ENCODE assay signal across 14 mouse cellular contexts in the genomic region with DNA sequence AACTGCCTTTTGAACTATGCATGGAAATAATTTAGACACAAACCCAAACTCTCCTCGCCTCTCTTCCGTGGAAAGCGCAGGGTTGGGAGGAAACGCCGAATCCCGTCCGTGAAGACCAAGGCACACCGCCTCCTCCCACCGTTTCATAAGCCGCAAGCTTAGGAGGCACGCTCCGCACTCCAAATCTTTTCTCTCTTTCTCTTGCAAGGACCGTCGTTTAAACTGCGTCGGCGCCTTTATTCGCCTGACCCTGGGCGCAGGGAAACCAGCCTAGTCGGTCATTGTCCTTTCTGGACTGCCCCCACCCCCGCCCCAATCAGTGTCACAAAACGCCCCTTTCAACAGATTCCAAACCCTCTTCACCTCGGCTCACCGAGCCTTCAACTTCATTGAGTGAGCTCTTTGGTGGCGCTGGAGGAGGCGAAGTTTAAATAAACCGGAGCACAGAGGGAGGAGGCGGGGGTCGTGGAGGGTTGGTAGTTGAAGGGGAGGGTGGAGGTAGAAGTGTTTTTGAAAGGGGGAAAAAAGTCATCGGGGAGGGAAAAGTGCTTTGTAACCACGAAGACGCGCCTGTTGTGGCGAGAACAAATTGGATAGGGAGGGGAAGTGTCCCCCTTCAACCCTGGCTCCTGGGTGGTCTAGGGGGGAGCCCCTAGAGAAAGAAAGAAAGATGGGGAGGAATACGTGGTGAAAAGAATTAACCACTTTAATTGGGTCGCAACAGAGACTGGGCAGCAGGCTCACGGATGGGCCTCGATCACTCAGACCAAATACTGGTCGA. TPM values are rescaled to one million over a fixed set of nuclear protein-coding genes. Genes with fewer than 3 reads are reported as not detected.
A peak's percentile ranks its signal among the peaks of the same experiment; 100 is the strongest.
DNase-seq lines count a peak whose midpoint lies in the region; ATAC-seq and TF ChIP-seq lines count a peak whose summit lies in the region.
"Had no signal": no experiment of that assay in that cellular context is flagged by ENCODE, and none has a peak within 500 bp of the region (broad histone marks: within the 10 kb centered on the region; RNA-seq: fewer than 3 reads in every experiment).

No protein-coding gene starts in this region.

- no peak for ATAC-seq in kidney, postnatal 0 days (replicated peaks; ENCODE audit: low FRiP score, low read depth)
- no peak for ATAC-seq in limb, embryonic 11.5 days (ENCODE audit: insufficient number of reproducible peaks, low FRiP score, low TSS enrichment, low read depth)
- no peak for ATAC-seq in megakaryocyte progenitor cell, adult 5-6 weeks (replicated peaks; ENCODE audit: poor library complexity)
- no peak for ATAC-seq in granulocyte monocyte progenitor cell, adult 5-6 weeks (replicated peaks; ENCODE audit: poor library complexity, severe bottlenecking)

- H3K27me3 ChIP-seq in kidney, postnatal 0 days (ENCODE audit: insufficient read depth, low read length): peaks cover 32% of the 10 kb centered on the region
- peaks cover 100% of the 10 kb centered on the region for H3K27me3 ChIP-seq in embryonic facial prominence, embryonic 10.5 days (replicated peaks; ENCODE audit: low read depth, poor library complexity, severe bottlenecking)
- H3K27me3 ChIP-seq in limb, embryonic 11.5 days (ENCODE audit: control insufficient read depth, insufficient read depth, low read length): peaks cover 95% of the 10 kb centered on the region

- peak overlapping the region; percentile 22 for H3K4me3 ChIP-seq in kidney, postnatal 0 days (replicated peaks; ENCODE audit: low read depth, low read length)
- H3K4me3 ChIP-seq in embryonic facial prominence, embryonic 10.5 days: peak overlapping the region; percentile 75
- no peak overlapping the region for H3K4me3 ChIP-seq in limb, embryonic 11.5 days (ENCODE audit: low read depth, low read length)

- no peaks in the 10 kb centered on the region; the same call in 1 of the 2 replicates for H3K4me1 ChIP-seq in kidney, postnatal 0 days (replicated peaks; ENCODE audit: insufficient read depth, low read length)
- peaks cover 68% of the 10 kb centered on the region for H3K4me1 ChIP-seq in embryonic facial prominence, embryonic 10.5 days
- H3K4me1 ChIP-seq in limb, embryonic 11.5 days (ENCODE audit: control insufficient read depth, insufficient read depth, low read length): peaks cover 5% of the 10 kb centered on the region; the same call in 1 of the 2 replicates

- intact Hi-C loops in left cerebral cortex, postnatal 4 days (cut with DNase I): loop anchor here (5.0 kb wide), 1 partner anchor 154 kb away; a partner anchor contains a TSS

- no peaks in the 10 kb centered on the region for H3K9me3 ChIP-seq in kidney, postnatal 0 days (replicated peaks; ENCODE audit: low read length)
- no peaks in the 10 kb centered on the region for H3K9me3 ChIP-seq in embryonic facial prominence, embryonic 10.5 days
- no peaks in the 10 kb centered on the region for H3K9me3 ChIP-seq in limb, embryonic 11.5 days (ENCODE audit: control insufficient read depth, low read length)

- TF ChIP-seq CTCF in kidney, postnatal 0 days (IDR thresholded peaks at IDR 0.05; ENCODE audit: low read depth): no peak

- peak overlapping the region; percentile 59 for H3K4me2 ChIP-seq in kidney, postnatal 0 days (ENCODE audit: low read length)
- 0 out of 2 replicates have a peak overlapping the region, but pooled peaks have one; percentile 13 for H3K4me2 ChIP-seq in limb, embryonic 11.5 days (ENCODE audit: low read depth, severe bottlenecking)

- peak overlapping the region; percentile 31; the same call in 1 of the 2 replicates for H3K27ac ChIP-seq in kidney, postnatal 0 days
- H3K27ac ChIP-seq in embryonic facial prominence, embryonic 10.5 days (replicated peaks): peak overlapping the region; percentile 76
- no peak overlapping the region for H3K27ac ChIP-seq in limb, embryonic 11.5 days (replicated peaks; ENCODE audit: low read depth, low read length)

- DNase-seq in kidney, postnatal 0 days (ENCODE audit: low spot score): no peak
- DNase-seq in kidney, adult 11 months: no peak
- peak; percentile 59 for DNase-seq in ES-CJ7 (ENCODE audit: low read depth, low spot score)
- peak; percentile 75 for DNase-seq in embryonic facial prominence, embryonic 10.5 days (ENCODE audit: low spot score)
- DNase-seq in limb, embryonic 11.5 days (ENCODE audit: low spot score): peak; percentile 55
- DNase-seq in left cerebral cortex, postnatal 4 days: no peak
- DNase-seq: cerebellum, adult 8-10 months had no signal

- WGBS in kidney, postnatal 0 days: 6% methylated on average over 39 of the region's 39 CpGs
- under 1% methylated on average over 39 of the region's 39 CpGs for WGBS in embryonic facial prominence, embryonic 10.5 days
- under 1% methylated on average over 39 of the region's 39 CpGs for WGBS in limb, embryonic 11.5 days

- H3K36me3 ChIP-seq in kidney, postnatal 0 days (ENCODE audit: insufficient read depth, low read length): no peaks in the 10 kb centered on the region
- H3K36me3 ChIP-seq in embryonic facial prominence, embryonic 10.5 days (replicated peaks): no peaks in the 10 kb centered on the region; the same call in 1 of the 2 replicates
- no peaks in the 10 kb centered on the region for H3K36me3 ChIP-seq in limb, embryonic 11.5 days (ENCODE audit: control insufficient read depth, insufficient read depth, low read length)

- H3K9ac ChIP-seq in kidney, postnatal 0 days (ENCODE audit: low read depth, low read length): peak overlapping the region; percentile 36; the same call in 1 of the 2 replicates
- H3K9ac ChIP-seq in limb, embryonic 11.5 days (ENCODE audit: low read length): no peak overlapping the region

RNA-seq across cellular contexts. Expression of a gene that starts 5.8 kb away (rescaled TPM):
- polyA plus RNA-seq in kidney, postnatal 0 days (2015; fragmentation: Nextera tagmentation; extraction: Ambion mirVana): 3.9 and 6.3 TPM in 2 replicates
- polyA plus RNA-seq in embryonic facial prominence, embryonic 10.5 days (2016; fragmentation: Nextera tagmentation; extraction: Ambion mirVana): 4.6 and 4.8 TPM in 2 replicates
- 0.20 and 0.67 TPM in 2 replicates for polyA plus RNA-seq in limb, embryonic 11.5 days (2014; fragmentation: Nextera tagmentation; extraction: Ambion mirVana)
- total RNA-seq in megakaryocyte progenitor cell, adult 5-6 weeks (2015): 0.12 and 0.29 TPM in 2 replicates
- total RNA-seq in megakaryocyte progenitor cell, adult 5-6 weeks (2017): 0.27 TPM in 1 of 2 replicates, not detected in the other
- 0.32 and 1.0 TPM in 2 replicates for total RNA-seq in granulocyte monocyte progenitor cell, adult 5-6 weeks (2014; fragmentation: Nextera tagmentation)
- total RNA-seq in granulocyte monocyte progenitor cell, adult 5-6 weeks (2017): 0.30 and 1.3 TPM in 2 replicates
- 1 to 10 TPM in 1 of 2 experiments, under 1 TPM in 1; 0.76 to 1.2 TPM for total RNA-seq in left cerebral cortex, postnatal 4 days (2021)
- polyA plus RNA-seq: heart, embryonic 16.5 days had no signal

RNA-seq across cellular contexts. Expression of a gene that starts 23.0 kb away (rescaled TPM):
- polyA plus RNA-seq in kidney, postnatal 0 days (2015; fragmentation: Nextera tagmentation; extraction: Ambion mirVana): not detected in 2 replicates
- 1.0 and 1.5 TPM in 2 replicates for polyA plus RNA-seq in embryonic facial prominence, embryonic 10.5 days (2016; fragmentation: Nextera tagmentation; extraction: Ambion mirVana)
- polyA plus RNA-seq in limb, embryonic 11.5 days (2014; fragmentation: Nextera tagmentation; extraction: Ambion mirVana): not detected in 2 replicates
- total RNA-seq in megakaryocyte progenitor cell, adult 5-6 weeks (2015): not detected in 2 replicates
- total RNA-seq in megakaryocyte progenitor cell, adult 5-6 weeks (2017): not detected in 2 replicates
- total RNA-seq in granulocyte monocyte progenitor cell, adult 5-6 weeks (2014; fragmentation: Nextera tagmentation): not detected in 2 replicates
- total RNA-seq in granulocyte monocyte progenitor cell, adult 5-6 weeks (2017): not detected in 2 replicates
- total RNA-seq in left cerebral cortex, postnatal 4 days (2021): not detected
- total RNA-seq: adrenal gland, adult 2 months; ES-E14; liver, adult 2 months had no signal
- polyA plus RNA-seq: heart, embryonic 16.5 days; liver, adult 2 months; urinary bladder, adult 2 months had no signal

Comparison
In these comparisons a context has a peak if more than half of its experiments do, and no peak if none do; other contexts are left out.
1. DNase-seq: peak in ES-CJ7 (single experiment), embryonic facial prominence, embryonic 10.5 days (single experiment) and limb, embryonic 11.5 days (single experiment); none in kidney, postnatal 0 days (single experiment), kidney, adult 11 months (single experiment) and left cerebral cortex, postnatal 4 days (single experiment).